Mouse (Mus musculus) hindbrain, embryonic 15.5 days (tissue): ENCODE measurements at regions not wholly inside any gene's neighbourhood (a gene's known extent, or its start where the extent isn't known, plus 50 kb on each side); places are given as distances from the start of the nearest gene placed in this dataset.

Experiments
- ATAC-seq: fragments of 200-750 bp; cut with Nextera tagmentation; 2 replicates; pipeline ENCODE4 v1.8.0; 2017; ENCODE audit warnings: low read depth, moderate number of reproducible peaks, moderate TSS enrichment; ENCODE audit not compliant: low FRiP score
- H3K27ac ChIP-seq: fragments of 300-500 bp; sonication (generic); replicated peaks from 2 replicates; pipeline ENCODE4 v1.5.1; 2015; ENCODE audit warnings: mild to moderate bottlenecking, inconsistent platforms
- H3K27me3 ChIP-seq: fragments of 300-500 bp; sonication (generic); 2 replicates; pipeline ENCODE4 v1.6.1; 2015; ENCODE audit warnings: control low read depth, inconsistent platforms
- H3K36me3 ChIP-seq: fragments of 300-500 bp; sonication (generic); 2 replicates; pipeline ENCODE4 v1.6.1; 2015; ENCODE audit warnings: control low read depth, inconsistent platforms
- H3K4me1 ChIP-seq: fragments of 300-500 bp; sonication (generic); replicated peaks from 2 replicates; pipeline ENCODE4 v1.6.1; 2015; ENCODE audit warnings: control low read depth, inconsistent platforms
- H3K4me2 ChIP-seq: fragments of 300-500 bp; sonication (generic); 2 replicates; pipeline ENCODE4 v1.6.1; 2015; ENCODE audit warnings: moderate library complexity, mild to moderate bottlenecking, inconsistent platforms
- H3K4me3 ChIP-seq: fragments of 300-500 bp; sonication (generic); 2 replicates; pipeline ENCODE4 v1.5.1; 2015; ENCODE audit warnings: mild to moderate bottlenecking, inconsistent platforms
- H3K9ac ChIP-seq: fragments of 300-500 bp; sonication (generic); 2 replicates; pipeline ENCODE4 v1.6.1; 2015; ENCODE audit warnings: inconsistent platforms
- H3K9me3 ChIP-seq: fragments of 300-500 bp; sonication (generic); 2 replicates; pipeline ENCODE4 v1.6.1; 2016; ENCODE audit warnings: control low read depth, inconsistent platforms
- WGBS: fragments of 180-500 bp; shearing (Covaris S2); methylation state at CpG from one replicate; pipeline ENCODE4 v1.1.7; 2015; 5-methylcytosine and 5-hydroxymethylcytosine counted together

GRCm38 (mm10) chr6:144940871-144941380 is 135.1 kb downstream of the Bcat1 start:
- Histone ChIP-seq H3K27me3 (no peaks in the 10 kb centered on the region), H3K4me1 (no peaks in the 10 kb centered on the region), H3K27ac (no peak overlapping the region), H3K9ac (no peak overlapping the region), H3K36me3 (no peaks in the 10 kb centered on the region), H3K4me3 (no peak overlapping the region), H3K9me3 (no peaks in the 10 kb centered on the region), H3K4me2 (no peak overlapping the region)
- whole genome bisulfite sequencing, result 96% methylated on average over 14 of the region's 14 CpGs
- ATAC-seq, result no peak

- H3K27me3 ChIP-seq, result no peaks in the 10 kb centered on the region
- peak; percentile 51 for ATAC-seq
Observed at GRCm38 (mm10) chr6:144938613-144939236, 137.3 kb downstream of the Bcat1 start.

GRCm38 (mm10) chr6:144937211-144937610 is 138.8 kb downstream of the Bcat1 start:
- no peak overlapping the region for H3K9ac ChIP-seq
- ATAC-seq, result no peak
- H3K4me1 ChIP-seq, result no peaks in the 10 kb centered on the region
- H3K9me3 ChIP-seq, result no peaks in the 10 kb centered on the region
- no peaks in the 10 kb centered on the region for H3K27me3 ChIP-seq
- 67% methylated on average over 7 of the region's 7 CpGs for WGBS
- H3K27ac ChIP-seq, result no peak overlapping the region
- no peak overlapping the region for H3K4me2 ChIP-seq
- no peaks in the 10 kb centered on the region for H3K36me3 ChIP-seq
- H3K4me3 ChIP-seq, result no peak overlapping the region

More at GRCm38 (mm10) chr6:144938613-144939236, 137.3 kb downstream of the Bcat1 start:
- no peak overlapping the region for H3K4me3 ChIP-seq
- no peaks in the 10 kb centered on the region for H3K36me3 ChIP-seq
- no peaks in the 10 kb centered on the region for H3K9me3 ChIP-seq
- 60% methylated on average over 12 of the region's 12 CpGs for WGBS
- H3K4me2 ChIP-seq, result no peak overlapping the region
- H3K9ac ChIP-seq, result no peak overlapping the region
- H3K4me1 ChIP-seq, result no peaks in the 10 kb centered on the region
- H3K27ac ChIP-seq, result peak overlapping the region; percentile 47

- H3K27me3 ChIP-seq, result no peaks in the 10 kb centered on the region
- no peak overlapping the region for H3K9ac ChIP-seq
- H3K36me3 ChIP-seq, result no peaks in the 10 kb centered on the region
- no peaks in the 10 kb centered on the region for H3K9me3 ChIP-seq
- 84% methylated on average over 6 of the region's 6 CpGs for WGBS
- no peaks in the 10 kb centered on the region for H3K4me1 ChIP-seq
- no peak overlapping the region for H3K4me2 ChIP-seq
- ATAC-seq, result no peak
- H3K27ac ChIP-seq, result no peak overlapping the region
- H3K4me3 ChIP-seq, result no peak overlapping the region
Observed at GRCm38 (mm10) chr6:144933722-144934235, 142.2 kb downstream of the Bcat1 start.

- H3K9me3 ChIP-seq, result no peaks in the 10 kb centered on the region
- H3K27ac ChIP-seq, result no peak overlapping the region
- no peak overlapping the region for H3K4me3 ChIP-seq
- no peaks in the 10 kb centered on the region for H3K4me1 ChIP-seq
- no peak for ATAC-seq
- WGBS, result 81% methylated on average over 7 of the region's 7 CpGs
- no peak overlapping the region for H3K9ac ChIP-seq
- H3K4me2 ChIP-seq, result no peak overlapping the region
- no peaks in the 10 kb centered on the region for H3K36me3 ChIP-seq
- H3K27me3 ChIP-seq, result no peaks in the 10 kb centered on the region
Observed at GRCm38 (mm10) chr6:144932402-144932801, 143.6 kb downstream of the Bcat1 start.

- ATAC-seq, result no peak
- Histone ChIP-seq H3K36me3 (no peaks in the 10 kb centered on the region), H3K4me2 (no peak overlapping the region), H3K27ac (no peak overlapping the region), H3K27me3 (no peaks in the 10 kb centered on the region), H3K4me3 (no peak overlapping the region), H3K9me3 (no peaks in the 10 kb centered on the region), H3K4me1 (no peaks in the 10 kb centered on the region), H3K9ac (no peak overlapping the region)
- 30% methylated on average over 4 of the region's 4 CpGs for WGBS
Observed at GRCm38 (mm10) chr6:144929959-144930358, 146.0 kb downstream of the Bcat1 start.

GRCm38 (mm10) chr6:144929262-144929855 is 146.6 kb downstream of the Bcat1 start:
- Histone ChIP-seq H3K27me3 (no peaks in the 10 kb centered on the region), H3K36me3 (no peaks in the 10 kb centered on the region), H3K4me3 (no peak overlapping the region), H3K4me1 (no peaks in the 10 kb centered on the region), H3K9me3 (no peaks in the 10 kb centered on the region), H3K4me2 (no peak overlapping the region), H3K9ac (no peak overlapping the region), H3K27ac (no peak overlapping the region)
- whole genome bisulfite sequencing, result 94% methylated on average over 5 of the region's 5 CpGs
- no peak for ATAC-seq

- ATAC-seq, result no peak
- Histone ChIP-seq H3K4me2 (no peak overlapping the region), H3K36me3 (no peaks in the 10 kb centered on the region), H3K9me3 (no peaks in the 10 kb centered on the region), H3K27me3 (no peaks in the 10 kb centered on the region), H3K4me1 (no peaks in the 10 kb centered on the region), H3K27ac (no peak overlapping the region), H3K9ac (no peak overlapping the region), H3K4me3 (no peak overlapping the region)
- 78% methylated on average over 6 of the region's 6 CpGs for WGBS
Observed at GRCm38 (mm10) chr6:144927599-144927998, 145.8 kb upstream of the Sox5 start.

DNA sequence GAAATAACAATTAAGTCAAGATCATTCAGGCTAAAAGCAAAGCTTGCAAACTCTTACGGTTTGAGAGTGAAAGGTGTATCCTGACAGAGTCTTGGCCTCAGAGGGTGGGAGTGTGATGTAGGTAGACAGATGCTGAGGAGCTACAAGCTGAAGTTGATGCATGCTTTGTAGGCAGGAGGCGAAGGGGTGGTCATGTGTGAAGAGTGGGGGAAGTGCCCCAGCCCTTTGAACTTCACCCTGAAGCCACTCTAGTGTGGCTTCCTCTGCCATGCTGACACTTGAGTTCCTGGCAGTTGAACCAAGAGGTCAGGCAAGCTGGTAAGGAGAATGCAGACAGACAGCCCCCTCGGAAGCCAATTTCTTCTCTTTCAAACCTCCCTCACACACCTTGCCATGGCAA is 141.0 kb upstream of the Sox5 start:
- Histone ChIP-seq H3K36me3 (no peaks in the 10 kb centered on the region), H3K4me2 (no peak overlapping the region), H3K9ac (no peak overlapping the region), H3K27me3 (no peaks in the 10 kb centered on the region), H3K4me1 (no peaks in the 10 kb centered on the region), H3K4me3 (no peak overlapping the region), H3K9me3 (no peaks in the 10 kb centered on the region), H3K27ac (no peak overlapping the region)
- 84% methylated on average over 3 of the region's 3 CpGs for WGBS
- no peak for ATAC-seq

DNA sequence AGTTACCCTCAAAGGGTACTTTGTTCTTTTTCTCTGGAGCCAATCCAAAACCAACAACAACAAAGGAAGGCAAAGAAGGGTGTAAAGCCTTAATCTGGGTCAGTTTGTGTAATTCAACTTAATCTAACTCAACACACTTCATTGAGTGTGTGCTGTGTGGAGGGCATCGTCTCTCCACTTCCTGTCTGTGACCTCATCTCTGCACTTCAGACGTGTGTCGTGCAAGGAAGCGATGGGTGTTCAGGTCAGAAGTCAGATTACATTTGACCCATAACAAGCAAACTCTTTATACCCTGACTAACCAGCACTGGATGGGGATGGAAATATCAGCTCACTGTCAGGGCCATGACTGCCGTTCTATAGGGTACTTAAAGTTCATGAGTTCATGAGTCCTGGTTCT is 138.0 kb upstream of the Sox5 start:
- Histone ChIP-seq H3K27me3 (no peaks in the 10 kb centered on the region), H3K9ac (no peak overlapping the region), H3K36me3 (no peaks in the 10 kb centered on the region), H3K4me3 (no peak overlapping the region), H3K4me2 (no peak overlapping the region), H3K9me3 (no peaks in the 10 kb centered on the region), H3K4me1 (no peaks in the 10 kb centered on the region), H3K27ac (no peak overlapping the region)
- no peak for ATAC-seq
- WGBS, result 66% methylated on average over 5 of the region's 5 CpGs

DNA sequence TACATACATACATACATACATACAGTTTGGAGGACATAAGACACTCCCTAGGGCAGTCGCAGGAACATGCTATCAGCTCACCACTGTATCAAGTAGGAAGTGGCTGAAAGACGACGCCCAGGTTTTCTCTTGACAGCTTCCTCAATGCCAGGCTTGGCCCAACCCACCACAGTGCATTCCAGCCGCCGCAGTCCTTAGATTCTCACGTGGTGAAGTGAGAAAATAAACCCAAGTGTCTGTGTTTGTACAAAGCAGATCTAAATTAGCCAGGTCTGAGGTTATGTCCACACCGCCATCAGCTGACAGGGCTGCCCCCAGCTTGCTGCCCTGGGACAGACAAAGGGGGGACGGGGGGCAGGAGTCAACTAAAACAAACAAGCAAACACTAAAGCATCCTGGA is 135.4 kb upstream of the Sox5 start:
- Histone ChIP-seq H3K4me2 (no peak overlapping the region), H3K9me3 (no peaks in the 10 kb centered on the region), H3K4me3 (no peak overlapping the region), H3K36me3 (no peaks in the 10 kb centered on the region), H3K4me1 (no peaks in the 10 kb centered on the region), H3K9ac (no peak overlapping the region), H3K27ac (no peak overlapping the region), H3K27me3 (no peaks in the 10 kb centered on the region)
- 58% methylated on average over 8 of the region's 8 CpGs for WGBS
- ATAC-seq, result no peak

DNA sequence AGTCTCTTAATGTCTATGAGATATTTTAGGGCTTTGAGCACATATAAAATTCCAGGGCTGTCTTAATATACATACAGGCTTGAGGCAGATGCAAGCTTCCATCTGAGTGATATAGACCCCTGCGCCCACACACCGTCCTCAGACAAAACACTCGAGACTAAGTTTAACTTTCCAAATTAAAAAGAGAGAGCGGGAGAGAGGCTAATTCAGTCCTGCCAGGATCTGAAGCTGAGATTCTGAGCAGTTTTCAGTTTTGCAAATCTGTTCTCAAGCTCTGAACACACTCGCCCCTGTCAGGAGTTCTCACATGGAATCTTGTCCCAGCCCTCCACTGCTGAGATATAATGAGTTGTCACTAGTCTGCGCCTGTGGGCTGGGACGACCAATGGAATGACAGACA is 130.0 kb upstream of the Sox5 start:
- Histone ChIP-seq H3K27me3 (no peaks in the 10 kb centered on the region), H3K4me1 (no peaks in the 10 kb centered on the region), H3K4me3 (no peak overlapping the region), H3K4me2 (no peak overlapping the region), H3K9me3 (no peaks in the 10 kb centered on the region), H3K9ac (no peak overlapping the region), H3K36me3 (no peaks in the 10 kb centered on the region), H3K27ac (no peak overlapping the region)
- no peak for ATAC-seq
- WGBS, result 78% methylated on average over 6 of the region's 7 CpGs
